Mouse (Mus musculus) adrenal gland, postnatal 25 days (tissue): ENCODE data around the gene Sik1. TPM values are rescaled to one million over a fixed set of nuclear protein-coding genes. Genes with fewer than 3 reads are reported as not detected.

Experiments
- DNase-seq: peaks from one replicate; pipeline ENCODE4 v3.0.0; 2021; ENCODE audit warnings: mixed read lengths
- total RNA-seq: library from RNA; stranded (reverse); gene quantifications from 2 replicates; pipeline ENCODE4 v1.2.3, GENCODE M21; 2021

The Sik1 gene
- total RNA-seq, 1 experiment from 2014 or later = 16.0 TPM

DNA sequence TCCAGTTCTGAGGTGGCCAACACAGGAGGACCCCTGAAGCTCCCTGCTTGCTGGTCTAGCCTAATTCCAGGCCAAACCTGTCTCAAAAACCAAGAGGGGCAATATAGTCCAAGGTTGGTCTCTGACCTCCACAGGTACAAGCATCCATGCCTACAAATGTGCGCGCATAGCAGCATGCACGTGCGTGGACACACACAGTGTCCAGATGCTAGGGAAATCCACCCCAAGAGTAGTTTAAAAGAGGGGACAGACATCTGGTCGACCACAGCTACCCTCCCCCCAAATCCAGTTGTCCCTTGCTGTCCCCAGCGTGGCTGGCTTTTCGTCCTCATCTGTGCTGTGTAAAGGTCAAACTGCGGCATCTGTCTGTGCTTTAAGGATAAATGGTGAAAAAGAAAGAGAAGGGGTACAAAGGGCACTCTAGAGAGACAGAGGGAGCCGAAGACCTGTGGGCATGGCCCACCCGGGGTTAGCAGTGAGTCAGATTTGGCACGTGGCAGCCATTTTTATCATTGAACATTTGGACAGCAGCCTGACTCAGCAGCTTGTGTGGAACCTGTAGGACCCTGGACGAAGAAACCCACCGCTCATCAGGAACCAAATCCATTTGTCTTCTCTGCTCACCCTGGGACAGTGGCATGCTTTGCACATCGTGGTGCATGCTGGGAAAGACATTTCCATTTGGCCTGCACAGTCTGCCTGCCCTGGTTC lies 23.6 kb downstream of the Sik1 start:
- no peak for DNase-seq

DNA sequence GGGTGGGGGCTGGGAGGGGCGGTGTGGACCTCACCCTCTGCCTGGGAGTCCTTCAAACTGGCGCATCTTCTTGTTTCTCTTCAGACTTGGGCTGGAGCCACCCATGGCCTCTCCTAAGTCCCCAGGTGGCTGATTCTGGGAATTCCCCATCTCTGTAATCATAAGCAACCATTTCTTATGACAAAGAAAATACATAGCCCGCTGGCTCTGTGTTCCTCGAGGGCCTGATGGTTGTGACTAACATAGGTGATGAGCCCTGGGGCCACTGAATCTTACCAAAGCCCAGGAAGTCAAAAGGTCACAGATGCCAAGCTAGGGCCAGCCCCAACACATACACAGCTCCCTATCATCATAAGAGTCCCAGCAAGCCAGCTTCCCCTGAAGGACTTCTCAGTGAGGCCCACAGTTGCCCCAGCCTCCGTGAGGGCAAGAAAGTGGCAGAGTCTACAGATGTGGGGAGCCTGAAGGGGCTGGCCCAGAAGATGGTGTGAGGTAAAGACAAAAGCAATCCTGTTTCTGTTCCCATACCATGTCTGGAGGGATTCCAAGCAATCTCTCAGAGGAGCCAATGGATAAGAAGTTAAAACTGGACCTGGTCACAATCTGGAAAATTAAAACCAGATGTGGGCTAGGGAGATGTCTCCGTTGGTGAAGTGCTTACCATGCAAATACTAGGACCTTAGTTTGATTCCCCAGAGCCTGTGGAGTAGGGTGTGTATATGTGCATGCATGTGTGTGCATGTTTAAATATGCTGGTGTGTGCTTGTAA lies 24.3 kb downstream of the Sik1 start:
- DNase-seq = no peak

DNA sequence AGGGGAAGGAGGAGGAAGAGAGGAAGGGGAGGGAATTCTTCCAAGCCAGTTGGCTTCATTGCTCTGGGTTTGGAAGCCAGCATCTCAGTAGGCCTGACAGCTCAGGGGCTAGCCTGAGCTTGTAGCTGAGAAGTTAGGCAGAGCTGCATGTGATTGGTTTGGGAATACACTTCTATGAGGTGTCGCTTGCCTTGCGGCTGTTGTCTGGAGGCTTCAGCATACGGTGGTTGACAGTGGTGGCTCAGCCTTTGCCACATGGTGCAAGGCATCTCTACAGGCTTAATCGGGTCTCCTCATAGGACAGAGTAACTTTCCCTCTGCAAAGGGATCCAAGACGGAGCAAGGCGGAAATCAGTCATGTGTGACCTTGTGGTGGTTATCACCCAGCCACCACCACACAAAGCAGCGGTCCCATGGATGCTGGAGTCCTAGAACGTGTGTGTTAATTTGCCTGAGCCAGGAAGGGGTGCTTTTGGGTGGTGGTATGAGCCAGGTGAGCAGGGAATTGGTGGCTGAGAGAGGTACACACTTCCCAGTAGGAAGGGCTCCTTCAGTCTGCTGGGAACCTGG lies 25.0 kb downstream of the Sik1 start:
- no peak for DNase-seq

- DNase-seq = no peak
Observed at GRCm38 (mm10) chr17:31828916-31829315, 26.7 kb downstream of the Sik1 start.

DNA sequence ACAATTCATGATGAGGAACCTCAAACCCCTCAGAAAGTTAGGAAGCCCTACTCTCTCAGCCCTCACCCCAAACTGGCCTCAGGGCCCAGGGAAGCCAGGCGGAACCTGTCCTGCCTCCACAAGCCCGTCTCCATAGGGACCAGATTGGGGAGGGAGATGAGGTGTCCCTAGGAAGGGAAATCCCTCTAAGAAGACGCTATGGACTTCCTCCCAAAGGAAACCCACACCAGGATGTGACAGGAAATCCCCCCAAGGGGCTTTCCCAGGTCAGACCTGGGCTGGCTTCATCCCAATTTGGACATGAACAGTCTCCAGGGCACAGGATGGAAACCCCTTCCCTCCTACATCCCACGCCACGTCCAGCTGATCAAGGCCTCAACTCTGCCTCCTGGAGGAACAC lies 27.5 kb downstream of the Sik1 start:
- DNase-seq = no peak

- DNase-seq = peak; percentile 65
Observed at GRCm38 (mm10) chr17:31827206-31827605, 28.4 kb downstream of the Sik1 start.

GRCm38 (mm10) chr17:31826669-31827068 lies 28.9 kb downstream of the Sik1 start:
- peak; percentile 74 for DNase-seq

GRCm38 (mm10) chr17:31825678-31826077 lies 29.9 kb downstream of the Sik1 start:
- no peak for DNase-seq

DNA sequence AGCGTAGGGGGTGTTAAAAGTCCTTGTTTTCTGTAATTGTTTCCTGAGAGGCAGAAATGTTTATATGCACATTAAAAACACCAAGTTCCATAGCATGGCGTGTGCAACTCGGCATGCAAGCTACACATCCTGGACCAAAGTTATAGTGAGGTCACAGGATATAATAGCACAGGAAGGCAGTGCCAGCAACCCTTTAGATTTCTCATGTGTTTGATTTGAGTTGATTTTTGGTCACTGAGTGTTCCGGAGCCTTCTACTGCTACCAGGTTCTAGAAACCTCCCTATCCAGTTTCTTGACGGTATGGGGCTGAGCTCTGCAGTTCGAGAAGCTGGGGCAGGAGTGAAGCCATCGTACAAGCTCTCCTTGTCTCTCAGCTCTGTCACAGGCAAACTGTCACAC lies 30.8 kb downstream of the Sik1 start:
- no peak for DNase-seq

GRCm38 (mm10) chr17:31821136-31821933 lies 34.3 kb downstream of the Sik1 start:
- no peak for DNase-seq

- DNase-seq = no peak
Observed at GRCm38 (mm10) chr17:31820099-31820846, 35.3 kb downstream of the Sik1 start.

- DNase-seq = no peak
Observed at GRCm38 (mm10) chr17:31819372-31819771, 36.2 kb downstream of the Sik1 start.

DNA sequence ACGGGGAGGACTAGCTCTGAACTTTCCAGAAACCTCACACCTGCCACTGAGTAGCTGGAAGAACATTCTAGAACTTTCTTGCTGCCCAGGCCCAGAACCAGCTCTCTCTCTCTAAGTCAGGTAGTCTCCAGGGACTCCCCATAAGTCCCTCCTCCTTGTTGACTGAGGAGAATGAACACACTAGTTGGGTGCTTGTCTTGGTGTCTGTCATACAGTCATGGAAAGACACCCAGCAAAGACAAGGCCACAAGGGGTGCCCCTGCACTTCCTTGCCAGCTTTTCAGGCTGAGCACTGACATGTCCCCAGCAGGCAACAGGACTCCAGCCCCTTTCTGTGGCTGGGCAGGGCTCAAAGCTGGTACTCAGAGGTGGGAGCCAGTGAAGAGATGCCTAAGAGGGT lies 37.8 kb downstream of the Sik1 start:
- no peak for DNase-seq

GRCm38 (mm10) chr17:31817203-31817602 lies 38.4 kb downstream of the Sik1 start:
- no peak for DNase-seq

- DNase-seq = no peak
Observed at GRCm38 (mm10) chr17:31814848-31815247, 40.8 kb downstream of the Sik1 start.

- no peak for DNase-seq
Observed at GRCm38 (mm10) chr17:31813938-31814622, 41.5 kb downstream of the Sik1 start.

- no peak for DNase-seq
Observed at GRCm38 (mm10) chr17:31811333-31811732, 44.3 kb downstream of the Sik1 start.

- DNase-seq = no peak
Observed at GRCm38 (mm10) chr17:31809894-31810293, 45.7 kb downstream of the Sik1 start.

DNA sequence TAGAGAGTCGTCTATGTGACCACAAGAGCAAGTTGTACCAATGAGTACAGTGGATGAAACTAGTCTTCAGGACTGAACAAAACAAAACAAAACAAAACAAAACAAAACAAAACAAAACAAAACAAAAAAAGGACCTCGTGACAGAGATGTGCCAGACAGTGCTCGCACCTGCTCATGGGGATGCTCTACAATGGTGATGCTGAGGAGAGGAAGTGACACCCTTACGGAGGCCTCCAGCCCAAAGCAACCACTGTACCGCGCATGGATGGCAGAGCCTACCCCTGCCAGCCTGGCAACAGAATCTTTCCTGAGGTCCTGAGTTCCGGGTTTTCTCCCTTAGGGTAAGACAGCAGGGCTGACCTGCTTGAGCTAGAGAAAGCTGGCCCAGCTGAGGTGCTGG lies 46.5 kb downstream of the Sik1 start:
- DNase-seq = no peak

DNA sequence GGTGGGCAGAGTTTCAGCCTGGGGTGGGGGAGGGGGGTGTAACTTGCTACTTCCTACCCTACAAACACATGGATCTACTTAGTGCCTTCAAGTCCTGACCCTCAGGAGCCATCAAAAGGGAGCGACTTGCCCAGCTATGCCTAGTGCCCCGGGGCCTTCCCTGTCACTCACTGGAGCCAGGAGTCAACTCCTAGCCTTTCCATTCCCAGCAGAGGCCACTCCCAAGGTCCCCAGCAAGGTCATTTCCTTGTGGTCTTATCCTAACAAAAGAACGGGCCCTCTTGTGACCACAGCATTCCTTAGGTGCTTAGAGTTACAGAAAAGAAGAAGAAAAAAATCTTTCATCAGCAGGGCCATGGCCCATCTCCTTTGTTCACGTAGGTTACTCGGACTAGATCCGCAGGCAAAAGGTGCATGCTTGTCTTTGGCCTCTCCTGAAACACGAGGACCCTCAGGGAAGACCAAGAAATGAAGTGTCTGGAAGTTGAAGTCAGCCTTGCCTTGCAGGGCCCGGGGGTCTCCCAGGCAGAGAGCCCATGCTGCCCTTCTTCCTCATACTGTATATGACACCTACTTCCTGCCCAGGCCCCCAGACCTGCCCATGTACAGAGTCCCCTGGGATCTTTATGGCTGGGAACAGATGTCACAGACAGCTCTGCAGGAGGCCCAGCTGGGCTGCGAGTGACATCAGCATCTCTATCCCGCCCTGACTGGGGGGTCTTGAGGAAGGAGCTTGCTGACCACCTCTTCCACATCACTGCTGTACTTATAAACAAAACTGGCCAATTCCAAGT lies 47.3 kb downstream of the Sik1 start:
- DNase-seq = peak; percentile 25
